Mouse (Mus musculus) heart, embryonic 10.5 days (tissue): Measurements from ENCODE around the gene Gm20696. TPM values are rescaled to one million over a fixed set of nuclear protein-coding genes. Genes with fewer than 3 reads are reported as not detected.

Experiments
- DNase-seq: peaks from one replicate; pipeline ENCODE4 v3.0.0-alpha.2; 2017; ENCODE audit warnings: low spot score
- H3K27ac ChIP-seq: fragments of 300-500 bp; sonication (generic); 2 replicates; pipeline ENCODE4 v1.5.1; 2016; ENCODE audit warnings: mild to moderate bottlenecking
- H3K27me3 ChIP-seq: fragments of 300-500 bp; sonication (generic); 2 replicates; pipeline ENCODE4 v1.6.1; 2016; ENCODE audit warnings: mild to moderate bottlenecking; ENCODE audit not compliant: poor library complexity, insufficient read depth, severe bottlenecking
- H3K36me3 ChIP-seq: fragments of 300-500 bp; sonication (generic); 2 replicates; pipeline ENCODE4 v1.6.1; 2016; ENCODE audit warnings: mild to moderate bottlenecking, moderate library complexity
- H3K4me1 ChIP-seq: fragments of 300-500 bp; sonication (generic); 2 replicates; pipeline ENCODE4 v1.6.1; 2016; ENCODE audit warnings: mild to moderate bottlenecking
- H3K4me3 ChIP-seq: fragments of 300-500 bp; sonication (generic); 2 replicates; pipeline ENCODE4 v1.5.1; 2016; ENCODE audit warnings: mild to moderate bottlenecking, moderate library complexity
- H3K9me3 ChIP-seq: fragments of 300-500 bp; sonication (generic); 2 replicates; pipeline ENCODE4 v1.6.1; 2016; ENCODE audit warnings: mild to moderate bottlenecking, moderate library complexity
- WGBS: fragments of 180-500 bp; shearing (Covaris S2); methylation state at CpG from one replicate; pipeline ENCODE4 v1.1.7; 2016; 5-methylcytosine and 5-hydroxymethylcytosine counted together
- polyA plus RNA-seq: library from polyadenylated mRNA; unstranded; fragments of >200 nt; fragmentation: Nextera tagmentation; extraction: Ambion mirVana; gene quantifications from 2 replicates; pipeline ENCODE4 v1.2.1, GENCODE M21; 2016

Gm20696 gene
- polyA plus RNA-seq, 1 experiment from 2014 or later, result 3.4 TPM

DNA sequence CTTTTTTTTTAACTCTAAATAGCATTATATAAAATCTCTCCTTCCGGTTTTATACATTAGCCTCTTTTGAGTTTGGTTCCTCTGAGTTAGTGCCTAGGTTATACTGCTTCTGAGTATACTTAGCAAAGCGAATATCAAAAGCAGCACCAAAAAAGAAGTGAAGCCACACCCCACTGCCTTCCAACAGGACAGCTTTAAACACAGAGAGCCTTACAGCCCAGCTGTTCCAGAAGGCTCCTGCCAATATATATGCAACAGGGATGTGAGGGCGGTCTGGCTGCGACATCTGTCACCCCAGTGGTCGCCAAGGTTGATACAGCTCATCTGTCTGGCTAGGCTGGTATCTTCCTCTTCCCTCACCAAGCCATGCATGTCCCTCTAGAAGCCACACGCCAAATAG, 91.0 kb downstream of the Gm20696 start:
- no peak overlapping the region for H3K4me3 ChIP-seq
- 0 out of 2 replicates have a peak, but pooled peaks cover 8% of the 10 kb centered on the region for H3K4me1 ChIP-seq
- H3K27ac ChIP-seq, result no peak overlapping the region
- no peaks in the 10 kb centered on the region for H3K27me3 ChIP-seq
- H3K9me3 ChIP-seq, result no peaks in the 10 kb centered on the region
- DNase-seq, result no peak
- WGBS, result 82% methylated on average over 6 of the region's 6 CpGs
- no peaks in the 10 kb centered on the region for H3K36me3 ChIP-seq

- Histone ChIP-seq H3K36me3 (no peaks in the 10 kb centered on the region), H3K27me3 (no peaks in the 10 kb centered on the region), H3K27ac (no peak overlapping the region), H3K9me3 (no peaks in the 10 kb centered on the region), H3K4me1 (0 out of 2 replicates have a peak, but pooled peaks cover 8% of the 10 kb centered on the region), H3K4me3 (no peak overlapping the region)
- 79% methylated on average over 2 of the region's 2 CpGs for WGBS
- DNase-seq, result no peak
Measured at GRCm38 (mm10) chr6:99573343-99573742, 93.3 kb downstream of the Gm20696 start.

- DNase-seq, result no peak
- no peaks in the 10 kb centered on the region for H3K9me3 ChIP-seq
- H3K4me1 ChIP-seq, result peaks cover 11% of the 10 kb centered on the region
- H3K36me3 ChIP-seq, result no peaks in the 10 kb centered on the region
- no peak overlapping the region for H3K27ac ChIP-seq
- H3K4me3 ChIP-seq, result no peak overlapping the region
- no peaks in the 10 kb centered on the region for H3K27me3 ChIP-seq
- WGBS, result 75% methylated on average over 5 of the region's 5 CpGs
Measured at GRCm38 (mm10) chr6:99572071-99572470, 94.5 kb downstream of the Gm20696 start.

- Histone ChIP-seq H3K27me3 (no peaks in the 10 kb centered on the region), H3K36me3 (no peaks in the 10 kb centered on the region), H3K4me3 (no peak overlapping the region), H3K9me3 (no peaks in the 10 kb centered on the region), H3K27ac (no peak overlapping the region), H3K4me1 (peaks cover 11% of the 10 kb centered on the region)
- no peak for DNase-seq
- 38% methylated on average over 8 of the region's 8 CpGs for WGBS
Measured at GRCm38 (mm10) chr6:99566921-99567320, 99.7 kb downstream of the Gm20696 start.

GRCm38 (mm10) chr6:99564766-99565165, 101.8 kb downstream of the Gm20696 start:
- WGBS, result 74% methylated on average over 3 of the region's 3 CpGs
- Histone ChIP-seq H3K27me3 (no peaks in the 10 kb centered on the region), H3K36me3 (no peaks in the 10 kb centered on the region), H3K9me3 (no peaks in the 10 kb centered on the region), H3K4me1 (peaks cover 11% of the 10 kb centered on the region), H3K27ac (no peak overlapping the region), H3K4me3 (no peak overlapping the region)
- no peak for DNase-seq

- DNase-seq, result no peak
- Histone ChIP-seq H3K36me3 (no peaks in the 10 kb centered on the region), H3K4me1 (no peaks in the 10 kb centered on the region), H3K4me3 (no peak overlapping the region), H3K9me3 (no peaks in the 10 kb centered on the region), H3K27ac (no peak overlapping the region), H3K27me3 (no peaks in the 10 kb centered on the region)
- 79% methylated on average over 5 of the region's 5 CpGs for WGBS
Measured at GRCm38 (mm10) chr6:99556950-99557349, 109.6 kb downstream of the Gm20696 start.

DNA sequence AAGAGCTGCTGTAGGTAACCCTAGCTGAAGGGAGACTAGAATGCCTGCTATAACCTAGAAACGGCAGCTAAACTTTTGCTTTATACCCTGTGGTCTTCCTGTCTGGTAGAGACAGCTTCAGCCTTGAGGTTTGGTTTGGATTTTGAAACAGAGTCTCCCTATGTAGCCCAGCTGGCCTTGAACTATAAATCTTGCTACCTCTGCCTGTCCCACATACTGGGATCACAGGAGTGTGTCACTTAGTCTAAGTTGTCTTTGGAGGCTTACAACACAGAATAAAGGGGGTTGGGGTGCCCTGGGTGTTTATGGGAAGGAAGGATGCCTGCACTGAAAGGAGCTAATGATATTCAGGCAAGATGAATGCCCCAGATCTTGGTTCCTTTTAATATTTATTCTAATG, 113.8 kb downstream of the Gm20696 start:
- no peak overlapping the region for H3K4me3 ChIP-seq
- H3K27me3 ChIP-seq, result no peaks in the 10 kb centered on the region
- no peaks in the 10 kb centered on the region for H3K36me3 ChIP-seq
- H3K9me3 ChIP-seq, result no peaks in the 10 kb centered on the region; the same call in 1 of the 2 replicates
- DNase-seq, result no peak
- 56% methylated on average over 1 of the region's 1 CpGs for WGBS
- no peak overlapping the region for H3K27ac ChIP-seq
- H3K4me1 ChIP-seq, result no peaks in the 10 kb centered on the region

GRCm38 (mm10) chr6:99546416-99546815, 120.2 kb downstream of the Gm20696 start:
- Histone ChIP-seq H3K4me1 (no peaks in the 10 kb centered on the region), H3K27me3 (no peaks in the 10 kb centered on the region), H3K4me3 (no peak overlapping the region), H3K36me3 (no peaks in the 10 kb centered on the region), H3K27ac (no peak overlapping the region), H3K9me3 (no peaks in the 10 kb centered on the region; the same call in 1 of the 2 replicates)
- no peak for DNase-seq
- WGBS, result 81% methylated on average over 2 of the region's 2 CpGs

- Histone ChIP-seq H3K27ac (no peak overlapping the region), H3K4me1 (no peaks in the 10 kb centered on the region), H3K36me3 (no peaks in the 10 kb centered on the region), H3K4me3 (no peak overlapping the region), H3K27me3 (no peaks in the 10 kb centered on the region), H3K9me3 (no peaks in the 10 kb centered on the region; the same call in 1 of the 2 replicates)
- WGBS, result 68% methylated on average over 6 of the region's 6 CpGs
- DNase-seq, result no peak
Measured at GRCm38 (mm10) chr6:99545437-99545836, 121.2 kb downstream of the Gm20696 start.

- DNase-seq, result peak; percentile 9
- 49% methylated on average over 3 of the region's 3 CpGs for WGBS
- no peak overlapping the region for H3K27ac ChIP-seq
- no peaks in the 10 kb centered on the region for H3K27me3 ChIP-seq
- no peaks in the 10 kb centered on the region for H3K36me3 ChIP-seq
- no peaks in the 10 kb centered on the region for H3K4me1 ChIP-seq
- no peak overlapping the region for H3K4me3 ChIP-seq
- H3K9me3 ChIP-seq, result no peaks in the 10 kb centered on the region
Measured at GRCm38 (mm10) chr6:99541105-99541504, 125.5 kb downstream of the Gm20696 start.

DNA sequence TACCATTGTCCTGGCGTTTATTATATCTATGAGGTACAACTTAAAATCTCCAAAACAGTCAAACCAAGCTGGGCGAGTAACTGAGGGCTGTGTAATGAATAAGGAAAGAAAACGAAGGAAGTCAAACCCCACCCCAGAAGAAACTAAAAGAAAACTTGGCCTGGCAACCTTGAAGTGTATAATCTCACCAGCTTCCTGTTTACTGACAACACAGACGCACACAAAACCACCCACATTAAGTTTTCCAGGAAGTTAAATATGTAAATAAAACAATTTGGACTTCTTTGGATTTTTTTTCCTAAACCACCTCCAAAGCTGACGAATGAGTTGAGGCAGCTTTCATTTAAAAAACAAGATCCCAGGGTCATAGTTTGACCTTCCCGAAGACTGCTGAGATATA, 125.9 kb downstream of the Gm20696 start:
- DNase-seq, result no peak
- Histone ChIP-seq H3K36me3 (no peaks in the 10 kb centered on the region), H3K4me3 (no peak overlapping the region), H3K9me3 (no peaks in the 10 kb centered on the region), H3K4me1 (no peaks in the 10 kb centered on the region), H3K27ac (no peak overlapping the region), H3K27me3 (no peaks in the 10 kb centered on the region)
- 66% methylated on average over 6 of the region's 6 CpGs for WGBS

- Histone ChIP-seq H3K36me3 (no peaks in the 10 kb centered on the region), H3K4me3 (no peak overlapping the region), H3K9me3 (no peaks in the 10 kb centered on the region), H3K27me3 (no peaks in the 10 kb centered on the region), H3K27ac (no peak overlapping the region), H3K4me1 (no peaks in the 10 kb centered on the region)
- 85% methylated on average over 5 of the region's 5 CpGs for WGBS
- peak; percentile 58 for DNase-seq
Measured at GRCm38 (mm10) chr6:99540146-99540545, 126.5 kb downstream of the Gm20696 start.

DNA sequence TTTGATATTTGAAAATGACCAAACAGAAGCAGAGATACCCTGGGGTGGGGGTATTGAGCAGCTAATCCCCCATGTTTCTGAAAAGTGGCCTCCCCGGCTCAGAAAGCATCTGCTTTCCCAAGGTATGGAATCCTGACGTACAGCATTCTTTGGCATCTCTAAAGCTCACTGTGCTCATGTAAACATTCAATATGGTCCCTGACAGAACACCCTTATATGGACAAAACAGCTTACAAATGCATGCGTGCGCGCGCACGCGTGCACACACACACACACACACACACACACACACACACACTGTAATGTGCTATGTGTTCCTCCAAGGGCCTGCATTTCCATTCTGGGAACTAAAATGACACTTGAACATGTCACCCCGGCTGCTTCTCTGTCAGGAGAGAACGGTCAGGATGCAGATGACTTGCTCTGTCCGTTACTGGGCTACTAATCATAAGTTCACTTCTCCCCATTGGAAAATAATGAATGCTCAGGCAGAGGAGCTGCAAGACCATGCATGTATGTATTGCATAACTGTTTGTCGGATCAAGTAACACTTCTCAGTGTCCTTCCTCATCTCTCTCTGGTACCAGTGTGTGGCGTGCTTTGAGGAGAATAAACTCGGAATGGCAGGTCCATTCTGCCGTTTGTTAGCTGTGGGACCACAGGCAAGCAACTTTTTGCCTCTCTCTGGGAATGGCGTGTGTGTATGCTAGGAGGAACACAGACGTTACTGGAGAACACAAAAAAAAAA, 128.2 kb downstream of the Gm20696 start:
- peak; percentile 39 for DNase-seq
- Histone ChIP-seq H3K4me3 (no peak overlapping the region), H3K9me3 (no peaks in the 10 kb centered on the region), H3K27me3 (no peaks in the 10 kb centered on the region), H3K4me1 (no peaks in the 10 kb centered on the region), H3K27ac (no peak overlapping the region), H3K36me3 (no peaks in the 10 kb centered on the region)
- WGBS, result 82% methylated on average over 17 of the region's 17 CpGs
